Mouse (Mus musculus): ENCODE measurements at regions not wholly inside any gene's neighbourhood (a gene's known extent, or its start where the extent isn't known, plus 50 kb on each side); places are given as distances from the start of the nearest gene placed in this dataset.

GRCm38 (mm10) chr14:46517258-46517657, 126.8 kb upstream of the Bmp4 start:
- Histone ChIP-seq H3K27ac (ENCODE audit: low read length) (no peak overlapping the region), H3K9ac (ENCODE audit: low read depth, low read length) (no peak overlapping the region), H3K27me3 (replicated peaks; ENCODE audit: control insufficient read depth, insufficient read depth, low read length) (no peaks in the 10 kb centered on the region), H3K9me3 (ENCODE audit: control insufficient read depth, low read length) (no peaks in the 10 kb centered on the region), H3K4me3 (ENCODE audit: low read length) (no peak overlapping the region), H3K36me3 (ENCODE audit: control insufficient read depth, insufficient read depth, low read length) (no peaks in the 10 kb centered on the region), H3K4me1 (ENCODE audit: control insufficient read depth, insufficient read depth, low read length) (no peaks in the 10 kb centered on the region), H3K4me2 (ENCODE audit: low read depth, low read length) (no peak overlapping the region)
- no peak for ATAC-seq
- WGBS, result 77% methylated on average over 4 of the region's 4 CpGs

- no peak overlapping the region for H3K4me2 ChIP-seq (ENCODE audit: low read depth, low read length)
- H3K4me1 ChIP-seq (ENCODE audit: control insufficient read depth, insufficient read depth, low read length), result no peaks in the 10 kb centered on the region
- H3K4me3 ChIP-seq (ENCODE audit: low read length), result no peak overlapping the region
- H3K27ac ChIP-seq (ENCODE audit: low read length), result no peak overlapping the region
- H3K9me3 ChIP-seq (ENCODE audit: control insufficient read depth, low read length), result no peaks in the 10 kb centered on the region
- no peaks in the 10 kb centered on the region for H3K36me3 ChIP-seq (ENCODE audit: control insufficient read depth, insufficient read depth, low read length)
- H3K9ac ChIP-seq (ENCODE audit: low read depth, low read length), result no peak overlapping the region
- ATAC-seq, result no peak
- no peaks in the 10 kb centered on the region for H3K27me3 ChIP-seq (replicated peaks; ENCODE audit: control insufficient read depth, insufficient read depth, low read length)
- WGBS, result 79% methylated on average over 3 of the region's 3 CpGs
These were observed 125.8 kb upstream of the Bmp4 start for GRCm38 (mm10) chr14:46516285-46516684.

- no peak overlapping the region for H3K4me2 ChIP-seq (ENCODE audit: low read depth, low read length)
- WGBS, result 56% methylated on average over 4 of the region's 4 CpGs
- no peak overlapping the region for H3K4me3 ChIP-seq (ENCODE audit: low read length)
- no peaks in the 10 kb centered on the region for H3K9me3 ChIP-seq (ENCODE audit: control insufficient read depth, low read length)
- no peaks in the 10 kb centered on the region for H3K27me3 ChIP-seq (replicated peaks; ENCODE audit: control insufficient read depth, insufficient read depth, low read length)
- H3K4me1 ChIP-seq (ENCODE audit: control insufficient read depth, insufficient read depth, low read length), result no peaks in the 10 kb centered on the region
- no peak overlapping the region for H3K27ac ChIP-seq (ENCODE audit: low read length)
- no peak overlapping the region for H3K9ac ChIP-seq (ENCODE audit: low read depth, low read length)
- ATAC-seq, result no peak
- H3K36me3 ChIP-seq (ENCODE audit: control insufficient read depth, insufficient read depth, low read length), result no peaks in the 10 kb centered on the region
These were observed 123.9 kb upstream of the Bmp4 start for GRCm38 (mm10) chr14:46514262-46514932.

- WGBS, result 96% methylated on average over 1 of the region's 1 CpGs
- H3K27ac ChIP-seq (ENCODE audit: low read length), result no peak overlapping the region
- no peaks in the 10 kb centered on the region for H3K27me3 ChIP-seq (replicated peaks; ENCODE audit: control insufficient read depth, insufficient read depth, low read length)
- no peaks in the 10 kb centered on the region for H3K9me3 ChIP-seq (ENCODE audit: control insufficient read depth, low read length)
- no peak overlapping the region for H3K4me2 ChIP-seq (ENCODE audit: low read depth, low read length)
- H3K36me3 ChIP-seq (ENCODE audit: control insufficient read depth, insufficient read depth, low read length), result no peaks in the 10 kb centered on the region
- H3K4me3 ChIP-seq (ENCODE audit: low read length), result no peak overlapping the region
- H3K9ac ChIP-seq (ENCODE audit: low read depth, low read length), result no peak overlapping the region
- no peaks in the 10 kb centered on the region for H3K4me1 ChIP-seq (ENCODE audit: control insufficient read depth, insufficient read depth, low read length)
- ATAC-seq, result no peak
These were observed 121.6 kb upstream of the Bmp4 start for GRCm38 (mm10) chr14:46512118-46512517.

- Histone ChIP-seq H3K27ac (ENCODE audit: low read length) (no peak overlapping the region), H3K27me3 (replicated peaks; ENCODE audit: control insufficient read depth, insufficient read depth, low read length) (no peaks in the 10 kb centered on the region), H3K4me2 (ENCODE audit: low read depth, low read length) (no peak overlapping the region), H3K9ac (ENCODE audit: low read depth, low read length) (no peak overlapping the region), H3K9me3 (ENCODE audit: control insufficient read depth, low read length) (peaks cover 2% of the 10 kb centered on the region; the same call in 1 of the 2 replicates), H3K36me3 (ENCODE audit: control insufficient read depth, insufficient read depth, low read length) (no peaks in the 10 kb centered on the region), H3K4me1 (ENCODE audit: control insufficient read depth, insufficient read depth, low read length) (no peaks in the 10 kb centered on the region), H3K4me3 (ENCODE audit: low read length) (no peak overlapping the region)
- no peak for ATAC-seq
- WGBS, result 54% methylated on average over 5 of the region's 5 CpGs
These were observed 118.4 kb upstream of the Bmp4 start for GRCm38 (mm10) chr14:46508871-46509270.

DNA sequence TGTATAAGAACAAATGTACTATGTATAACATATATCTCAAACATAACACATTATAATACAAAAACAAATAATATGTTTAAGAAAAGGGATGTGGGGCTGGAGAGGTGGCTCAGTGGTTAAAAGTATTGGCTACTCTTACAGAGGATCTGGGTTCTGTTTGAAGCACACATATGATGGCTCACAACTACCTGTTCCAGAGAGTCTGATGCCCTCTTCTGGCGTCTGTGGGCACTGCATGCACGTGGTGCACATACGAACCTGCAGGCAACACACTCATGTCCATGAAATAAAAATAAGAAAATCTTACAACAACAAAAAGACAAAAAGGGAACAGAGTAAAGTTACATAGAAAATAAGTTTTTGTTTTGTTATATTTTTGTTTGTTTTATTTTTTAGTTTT, 114.8 kb upstream of the Bmp4 start:
- Histone ChIP-seq H3K9me3 (ENCODE audit: control insufficient read depth, low read length) (peaks cover 2% of the 10 kb centered on the region; the same call in 1 of the 2 replicates), H3K27me3 (replicated peaks; ENCODE audit: control insufficient read depth, insufficient read depth, low read length) (no peaks in the 10 kb centered on the region), H3K27ac (ENCODE audit: low read length) (no peak overlapping the region), H3K4me2 (ENCODE audit: low read depth, low read length) (no peak overlapping the region), H3K36me3 (ENCODE audit: control insufficient read depth, insufficient read depth, low read length) (no peaks in the 10 kb centered on the region), H3K4me3 (ENCODE audit: low read length) (no peak overlapping the region), H3K9ac (ENCODE audit: low read depth, low read length) (no peak overlapping the region), H3K4me1 (ENCODE audit: control insufficient read depth, insufficient read depth, low read length) (no peaks in the 10 kb centered on the region)
- 89% methylated on average over 3 of the region's 3 CpGs for WGBS
- no peak for ATAC-seq

DNA sequence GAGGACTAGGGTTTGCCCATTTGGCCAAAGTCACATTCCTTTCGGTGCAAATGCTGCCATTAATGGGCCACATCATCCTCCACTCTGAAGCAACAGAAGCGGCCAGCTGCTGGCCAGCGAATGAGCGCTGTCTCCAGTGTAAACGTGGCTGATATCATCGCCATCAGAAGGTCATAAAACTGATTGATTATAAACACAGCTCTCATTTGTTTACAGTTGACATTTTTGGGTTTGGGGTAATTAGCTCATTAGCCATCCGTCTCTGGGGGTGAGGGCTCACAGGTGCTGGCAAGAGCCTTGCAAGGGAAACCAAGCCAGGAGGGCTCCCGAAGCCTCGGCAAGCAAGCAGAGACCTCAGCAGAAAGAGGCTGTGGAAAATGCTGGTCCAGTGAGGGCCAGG, 101.1 kb upstream of the Bmp4 start:
- Histone ChIP-seq H3K36me3 (ENCODE audit: control insufficient read depth, insufficient read depth, low read length) (no peaks in the 10 kb centered on the region), H3K4me2 (ENCODE audit: low read depth, low read length) (no peak overlapping the region), H3K9me3 (ENCODE audit: control insufficient read depth, low read length) (0 out of 2 replicates have a peak, but pooled peaks cover 3% of the 10 kb centered on the region), H3K9ac (ENCODE audit: low read depth, low read length) (no peak overlapping the region), H3K27me3 (replicated peaks; ENCODE audit: control insufficient read depth, insufficient read depth, low read length) (no peaks in the 10 kb centered on the region), H3K4me1 (ENCODE audit: control insufficient read depth, insufficient read depth, low read length) (0 out of 2 replicates have a peak, but pooled peaks cover 7% of the 10 kb centered on the region), H3K4me3 (ENCODE audit: low read length) (no peak overlapping the region), H3K27ac (ENCODE audit: low read length) (peak overlapping the region; percentile 7)
- ATAC-seq, result peak; percentile 75
- WGBS, result 24% methylated on average over 9 of the region's 9 CpGs

DNA sequence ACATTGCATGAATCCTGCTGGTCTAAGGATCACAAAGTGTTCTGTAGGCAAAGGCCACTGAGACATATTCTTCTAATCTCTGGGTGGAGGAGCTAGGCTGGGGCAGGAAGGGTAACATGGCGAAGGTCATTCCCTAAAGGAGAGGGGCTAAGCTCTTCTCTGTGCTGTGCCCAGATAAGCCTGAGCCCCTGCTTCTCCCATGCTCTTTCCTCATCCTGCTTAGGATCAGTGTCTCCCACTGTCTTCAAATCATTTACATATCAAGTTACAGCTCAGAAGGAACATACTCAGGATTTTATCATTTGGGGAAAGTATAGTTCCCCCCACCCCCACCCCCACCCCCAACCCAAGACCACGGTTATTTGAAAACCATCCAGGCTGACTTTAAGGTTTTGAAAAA, 100.7 kb upstream of the Bmp4 start:
- no peaks in the 10 kb centered on the region for H3K36me3 ChIP-seq (ENCODE audit: control insufficient read depth, insufficient read depth, low read length)
- H3K9ac ChIP-seq (ENCODE audit: low read depth, low read length), result no peak overlapping the region
- ATAC-seq, result 0 out of 2 replicates have a peak, but pooled peaks have one; percentile 11
- H3K27ac ChIP-seq (ENCODE audit: low read length), result peak overlapping the region; percentile 61
- no peaks in the 10 kb centered on the region for H3K27me3 ChIP-seq (replicated peaks; ENCODE audit: control insufficient read depth, insufficient read depth, low read length)
- 0 out of 2 replicates have a peak, but pooled peaks cover 7% of the 10 kb centered on the region for H3K4me1 ChIP-seq (ENCODE audit: control insufficient read depth, insufficient read depth, low read length)
- 0 out of 2 replicates have a peak, but pooled peaks cover 3% of the 10 kb centered on the region for H3K9me3 ChIP-seq (ENCODE audit: control insufficient read depth, low read length)
- no peak overlapping the region for H3K4me3 ChIP-seq (ENCODE audit: low read length)
- WGBS, result 36% methylated on average over 2 of the region's 2 CpGs
- H3K4me2 ChIP-seq (ENCODE audit: low read depth, low read length), result no peak overlapping the region

- H3K4me1 ChIP-seq (ENCODE audit: control insufficient read depth, insufficient read depth, low read length), result 0 out of 2 replicates have a peak, but pooled peaks cover 7% of the 10 kb centered on the region
These were observed 97.1 kb upstream of the Bmp4 start for GRCm38 (mm10) chr14:46487551-46487950.

GRCm38 (mm10) chr14:46480396-46480795, 89.9 kb upstream of the Bmp4 start:
- Histone ChIP-seq H3K4me1 (ENCODE audit: control insufficient read depth, insufficient read depth, low read length) (no peaks in the 10 kb centered on the region), H3K27ac (ENCODE audit: low read length) (no peak overlapping the region), H3K9me3 (ENCODE audit: control insufficient read depth, low read length) (no peaks in the 10 kb centered on the region), H3K4me3 (ENCODE audit: low read length) (no peak overlapping the region), H3K4me2 (ENCODE audit: low read depth, low read length) (no peak overlapping the region), H3K9ac (ENCODE audit: low read depth, low read length) (no peak overlapping the region), H3K36me3 (ENCODE audit: control insufficient read depth, insufficient read depth, low read length) (no peaks in the 10 kb centered on the region), H3K27me3 (replicated peaks; ENCODE audit: control insufficient read depth, insufficient read depth, low read length) (no peaks in the 10 kb centered on the region)
- WGBS, result 83% methylated on average over 7 of the region's 7 CpGs
- no peak for ATAC-seq

More at GRCm38 (mm10) chr14:46487551-46487950, 97.1 kb upstream of the Bmp4 start:
- no peak for ATAC-seq
- H3K4me3 ChIP-seq (ENCODE audit: low read length), result no peak overlapping the region
- 0 out of 2 replicates have a peak, but pooled peaks cover 3% of the 10 kb centered on the region for H3K9me3 ChIP-seq (ENCODE audit: control insufficient read depth, low read length)
- no peaks in the 10 kb centered on the region for H3K27me3 ChIP-seq (replicated peaks; ENCODE audit: control insufficient read depth, insufficient read depth, low read length)
- no peaks in the 10 kb centered on the region for H3K36me3 ChIP-seq (ENCODE audit: control insufficient read depth, insufficient read depth, low read length)
- WGBS, result 81% methylated on average over 1 of the region's 1 CpGs
- H3K9ac ChIP-seq (ENCODE audit: low read depth, low read length), result no peak overlapping the region
- H3K27ac ChIP-seq (ENCODE audit: low read length), result no peak overlapping the region
- H3K4me2 ChIP-seq (ENCODE audit: low read depth, low read length), result no peak overlapping the region

Measured in intestine, embryonic 16.5 days (tissue).